Mouse (Mus musculus) kidney, postnatal 25 days (tissue): ENCODE results near the gene Fus.

ENCODE experiments used
- DNase-seq, 2 experiments: peaks; one replicate each; pipeline ENCODE4 v3.0.0; 2021; ENCODE audit warnings: mixed read lengths in 2 of 2

Fus gene

DNA sequence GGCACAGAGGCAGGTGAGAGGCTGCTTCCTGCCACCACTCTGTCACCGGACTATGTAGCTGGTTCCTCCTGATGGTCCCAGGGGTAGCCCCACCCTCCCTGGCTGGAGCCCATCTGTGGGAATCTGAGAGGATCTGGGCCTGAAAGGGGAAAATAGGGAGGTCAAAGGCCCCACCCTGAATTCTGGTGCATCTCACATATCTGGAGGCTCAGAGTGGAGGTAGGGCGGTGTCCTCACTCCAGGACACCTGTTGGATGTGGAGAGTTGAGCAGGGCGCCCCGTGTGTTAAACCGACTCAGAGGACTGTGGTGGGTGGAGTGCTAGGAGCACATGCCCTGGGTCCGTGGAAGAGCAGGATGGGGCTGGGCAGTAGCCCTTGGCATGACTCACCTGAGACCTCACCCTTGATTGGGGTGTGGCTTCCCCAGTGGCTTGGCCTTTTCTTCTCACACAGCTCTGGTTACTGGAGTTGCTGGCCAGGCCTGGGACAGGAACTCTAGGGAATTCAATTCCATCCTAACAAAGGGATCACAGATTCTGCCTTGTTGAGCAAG lies 20.7 kb upstream of the Fus start, which contains the start of gene Prss36:
TSS of gene Prss36 (minus strand) at position 256 of the 554 bp plus-strand sequence.
- no peak for DNase-seq

DNA sequence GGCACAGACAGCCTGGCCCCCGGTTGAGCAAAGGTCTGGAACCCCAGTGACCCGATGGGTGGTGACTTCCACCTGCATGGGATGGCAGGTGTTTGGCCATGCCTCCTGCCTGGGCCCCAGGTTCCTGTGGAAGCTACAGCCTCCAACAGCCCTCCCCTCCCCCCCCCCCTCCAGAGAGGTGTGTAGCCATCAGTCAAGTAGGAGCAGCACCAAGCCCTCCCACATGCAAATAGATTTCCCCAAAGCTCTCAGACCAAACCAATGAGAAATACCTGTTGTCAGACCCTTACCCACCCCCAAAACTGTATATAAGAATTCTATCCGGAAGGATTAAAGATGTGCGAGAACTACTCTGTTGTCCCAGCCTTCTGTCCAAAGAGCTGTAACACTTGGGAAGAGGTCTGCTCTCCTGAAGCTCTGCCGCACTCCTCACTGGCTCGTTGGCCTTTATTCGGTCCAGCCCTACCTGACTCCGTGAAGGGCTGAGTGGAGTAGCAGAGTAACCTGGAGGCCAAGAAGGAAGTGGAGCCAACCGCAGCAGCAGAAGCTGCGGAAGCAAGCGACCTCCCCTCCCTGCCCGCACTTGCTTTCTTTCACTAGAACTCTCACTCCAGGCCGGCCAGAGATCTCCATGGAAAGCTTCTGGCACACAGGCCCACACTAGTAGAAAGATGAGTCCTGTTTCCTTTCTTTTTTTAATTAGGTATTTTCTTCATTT lies 14.2 kb upstream of the Fus start:
- DNase-seq, result no peak

DNA sequence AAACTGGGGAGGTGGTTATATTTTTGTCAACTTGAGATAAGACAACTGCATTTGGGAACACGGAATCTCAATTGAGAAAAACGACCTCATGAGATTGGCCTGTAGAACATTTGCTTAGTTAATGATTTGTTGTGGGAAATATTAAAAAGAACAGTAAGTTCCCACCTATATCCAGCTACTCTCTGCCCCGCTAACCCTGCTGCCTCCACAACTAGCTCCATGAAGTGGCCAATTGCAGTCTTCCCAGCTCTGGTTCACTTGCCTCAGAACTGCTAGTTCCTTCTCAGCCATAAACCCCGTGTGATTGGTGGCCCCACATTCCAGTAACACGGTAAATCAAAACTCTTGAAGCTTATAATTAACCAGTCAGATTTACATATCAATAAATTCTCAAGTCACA lies 7.9 kb upstream of the Fus start:
- peak in 1 of 2 experiments; percentile 83 for DNase-seq

DNA sequence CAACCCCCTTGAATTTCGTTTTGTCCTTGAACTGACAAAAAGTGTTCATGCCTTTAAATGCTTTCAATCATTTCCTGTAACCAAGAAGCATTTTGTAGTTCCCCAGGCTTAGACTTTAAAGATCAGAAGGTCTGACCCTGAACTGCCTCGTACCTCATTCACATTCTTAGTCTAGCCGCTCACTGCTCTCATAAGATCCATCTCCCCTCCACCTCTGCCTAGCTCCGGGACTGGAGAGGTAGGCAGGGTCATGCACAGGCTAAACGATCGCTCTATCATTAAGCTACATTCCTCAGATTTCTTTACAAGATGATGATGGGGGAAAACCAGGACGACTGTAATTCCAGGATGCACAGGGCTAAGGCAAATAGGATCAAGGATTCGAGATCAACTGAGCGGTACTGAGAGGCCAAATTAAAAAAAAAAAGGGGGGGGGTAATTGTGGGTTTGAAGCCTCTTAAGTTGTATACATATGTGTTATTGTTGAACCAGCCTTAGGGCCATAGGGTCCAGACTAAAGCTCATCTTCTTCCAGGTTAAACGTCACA lies 812 bp upstream of the Fus start:
- DNase-seq, result no peak

DNA sequence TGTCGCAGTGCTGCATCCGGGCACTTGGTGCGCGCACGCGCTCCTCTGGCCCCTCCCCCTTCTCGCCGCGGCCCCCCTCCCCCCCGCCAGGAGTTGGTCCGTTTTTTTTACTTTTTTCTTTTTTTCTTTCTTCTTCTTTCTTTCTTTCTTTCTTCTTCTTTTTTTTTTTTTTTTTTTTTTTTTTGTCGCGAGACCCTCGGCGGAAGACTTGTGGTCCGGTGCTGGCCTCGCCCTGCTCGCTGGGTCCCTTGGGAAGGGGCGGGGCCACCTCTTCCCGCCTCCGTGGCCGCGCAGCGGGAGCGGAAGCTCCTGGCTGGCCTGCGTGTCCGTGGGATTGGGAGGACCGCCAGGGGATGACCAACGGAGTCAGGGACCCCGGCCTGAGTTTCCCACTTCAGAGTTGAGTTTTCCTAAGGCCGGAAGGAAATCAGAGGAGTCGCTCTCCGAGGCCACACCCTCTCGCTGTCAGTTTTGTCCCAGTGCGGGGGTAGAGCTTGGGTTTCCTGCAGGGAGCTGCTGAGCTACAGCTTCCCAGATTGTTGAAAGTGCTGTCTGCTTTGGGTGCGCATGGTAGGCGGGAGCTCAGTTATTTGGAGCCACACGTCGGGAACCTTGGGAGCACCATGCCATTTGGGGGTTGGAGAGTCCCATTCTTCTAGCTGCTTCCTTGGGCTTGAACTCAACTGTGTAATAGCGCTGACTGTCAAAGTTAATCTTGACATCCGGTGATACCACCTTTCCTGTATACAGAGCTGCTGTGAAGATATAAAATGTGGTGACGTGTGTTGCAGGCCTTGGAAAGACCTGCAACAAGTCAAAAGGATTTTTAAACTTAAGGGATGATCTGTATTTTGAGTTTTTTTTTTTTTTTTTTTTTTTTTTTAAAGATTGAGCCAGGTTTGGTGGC lies 918 bp downstream of the Fus start:
- DNase-seq, result peak; percentile 85 to 91

DNA sequence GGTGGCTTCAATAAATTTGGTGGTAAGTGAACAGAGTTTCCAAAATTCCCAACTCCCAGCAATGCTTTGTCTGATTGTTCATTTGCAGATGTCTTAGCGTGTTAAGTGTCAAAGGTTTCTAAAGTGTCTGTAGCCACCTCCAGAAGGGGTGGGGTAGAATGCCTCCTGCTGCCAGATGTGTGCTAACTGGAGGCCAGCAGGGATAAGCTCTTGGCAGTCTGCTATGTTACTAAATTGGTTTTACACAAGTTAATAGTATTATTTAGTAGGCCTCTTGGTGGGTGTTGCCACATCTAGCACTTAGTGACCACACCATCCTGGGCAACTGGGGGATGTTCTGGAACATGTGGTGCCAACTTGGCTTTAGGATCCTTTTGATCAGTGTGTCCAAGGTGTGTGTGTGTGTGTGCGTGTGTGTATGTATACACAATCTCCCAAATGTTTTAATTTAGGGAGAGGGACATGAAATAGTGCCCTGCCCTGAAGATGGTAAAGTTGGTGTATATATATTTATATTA lies 7.2 kb downstream of the Fus start:
- DNase-seq, result no peak

DNA sequence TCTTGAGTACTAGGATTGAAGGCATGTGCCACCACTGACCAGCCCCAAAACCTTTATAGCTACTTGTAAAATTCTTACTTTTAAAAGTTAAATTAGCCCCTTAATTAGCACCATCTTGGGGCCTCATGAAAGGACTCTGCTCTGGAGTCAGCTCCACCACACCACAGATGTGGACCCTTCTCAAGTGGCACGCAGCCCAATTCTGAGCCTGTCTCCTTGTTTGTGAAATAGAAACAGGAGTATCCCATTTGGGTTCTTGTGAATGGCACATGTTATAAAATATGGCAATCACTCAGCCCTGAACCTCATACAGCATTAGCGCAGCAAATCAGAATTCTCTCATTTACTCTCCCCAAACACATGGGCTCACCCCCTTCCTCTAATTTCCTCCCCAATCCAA lies 11.6 kb downstream of the Fus start:
- DNase-seq, result no peak

DNA sequence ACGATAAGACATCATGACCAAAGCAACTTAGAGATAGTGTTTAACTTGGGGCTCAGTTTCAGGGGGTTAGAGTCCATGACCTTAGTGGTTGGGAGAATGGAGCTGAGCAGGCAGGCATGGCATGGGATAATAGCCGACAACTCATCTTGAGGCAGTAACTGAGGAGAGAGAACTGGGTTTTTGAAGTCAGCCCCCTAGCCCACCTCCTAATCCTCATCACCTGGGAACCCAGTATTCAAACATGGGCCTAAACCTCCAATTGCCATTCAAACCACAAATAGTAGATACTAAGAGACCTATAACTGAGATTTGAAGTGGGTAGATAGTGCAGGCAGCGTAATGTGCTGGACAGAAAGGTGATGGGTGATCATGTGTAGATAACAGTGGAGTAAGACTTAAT lies 13.3 kb downstream of the Fus start:
- no peak for DNase-seq

DNA sequence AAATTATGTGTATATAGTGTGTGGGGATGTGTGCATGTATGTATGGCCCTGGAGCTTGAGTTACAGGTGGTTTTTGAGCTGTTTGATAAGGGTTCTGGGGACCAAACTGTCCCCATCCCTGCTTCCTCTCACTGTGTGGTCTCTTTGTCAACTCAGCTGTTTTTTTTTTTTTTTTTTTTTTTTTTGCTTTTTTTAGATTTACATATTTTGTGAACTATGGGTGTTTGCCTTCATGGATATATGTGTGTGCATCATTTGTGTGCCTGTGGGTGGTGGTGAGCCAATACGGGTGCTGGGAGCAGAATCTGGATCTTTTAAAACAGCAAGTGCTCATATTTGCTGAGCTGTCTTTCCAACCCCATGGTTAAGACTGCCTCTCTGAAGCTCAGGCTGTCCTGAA lies 21.6 kb downstream of the Fus start:
- DNase-seq, result no peak

DNA sequence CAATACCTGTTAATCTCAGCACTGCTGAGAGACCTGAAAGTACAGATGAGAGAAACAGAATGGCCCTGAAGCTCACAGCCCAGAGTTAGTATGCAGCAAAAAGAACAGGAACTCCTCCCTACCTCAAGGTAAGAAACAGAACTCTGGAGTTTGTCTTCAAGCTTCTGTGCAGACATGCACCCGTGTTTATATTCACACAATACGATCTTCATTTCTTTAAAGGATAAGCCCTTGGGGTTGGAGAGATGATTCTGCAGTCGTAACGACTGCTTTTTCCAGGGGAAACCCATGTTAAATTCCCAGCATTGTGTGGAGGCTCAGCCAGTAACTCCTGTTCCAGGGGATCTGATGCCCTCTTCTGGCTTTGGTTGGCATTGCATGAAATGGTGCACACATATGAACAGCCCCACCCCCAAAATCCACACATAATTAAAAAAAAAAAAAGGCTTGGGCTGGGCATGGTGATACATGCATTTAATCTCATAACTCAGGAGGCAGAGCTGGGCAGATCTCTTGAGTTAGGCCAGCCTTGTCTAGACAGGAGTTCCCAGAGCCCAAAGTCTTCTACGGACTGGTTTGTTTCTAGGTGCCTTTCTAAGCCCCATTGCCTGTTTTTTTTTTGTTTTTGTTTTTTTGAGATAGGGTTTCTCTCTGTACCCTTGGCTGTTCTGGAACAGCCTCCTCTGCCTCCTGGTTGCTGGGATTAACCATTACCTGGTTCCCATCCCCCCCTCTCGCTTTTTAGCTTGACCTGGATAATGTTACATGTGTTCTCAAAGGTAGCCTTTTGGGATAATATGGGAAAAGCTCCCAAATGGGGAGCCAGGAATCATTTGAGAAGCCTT lies 24.6 kb downstream of the Fus start:
- peak; percentile 79 to 90 for DNase-seq

DNA sequence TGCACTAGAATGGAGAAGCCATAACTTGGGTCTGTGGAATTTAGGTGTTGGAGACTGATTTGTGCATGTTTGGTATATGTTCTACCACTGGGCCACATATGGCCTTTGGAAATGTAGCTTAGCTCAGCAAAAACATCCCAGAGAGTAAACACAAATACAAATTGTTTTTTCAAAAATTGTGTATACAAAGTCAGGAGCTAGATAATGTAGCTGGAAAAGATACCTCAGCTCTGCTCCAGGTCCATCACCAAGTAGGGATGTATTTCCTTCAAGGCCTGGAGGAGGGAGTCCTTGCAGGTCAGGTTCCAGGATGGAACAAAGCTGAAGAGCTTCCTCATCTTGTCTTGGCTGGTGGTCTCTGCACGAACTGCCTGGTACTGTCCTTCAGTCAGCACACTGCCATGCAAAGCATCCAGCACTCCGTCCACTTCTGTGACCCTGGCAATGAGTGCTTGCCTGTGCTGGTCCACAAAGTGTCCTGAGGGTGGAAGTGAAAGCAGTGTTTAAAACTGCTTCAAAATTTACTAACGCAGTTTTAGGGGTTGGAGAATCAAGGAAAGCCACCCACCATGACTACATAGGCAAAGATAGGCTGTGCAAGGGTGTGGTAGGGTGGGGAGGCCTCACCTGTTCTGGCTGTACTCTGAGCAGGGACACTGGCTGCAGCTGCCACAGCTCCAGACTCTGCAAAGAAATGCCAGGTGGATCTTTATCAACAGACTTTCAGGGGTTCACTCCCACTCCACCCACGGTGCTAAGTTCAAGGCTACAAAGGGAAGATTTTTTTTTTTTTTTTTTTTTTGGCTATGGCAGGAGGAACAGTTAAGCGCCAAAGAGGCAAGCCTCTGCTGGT lies 25.5 kb downstream of the Fus start:
- DNase-seq, result no peak

DNA sequence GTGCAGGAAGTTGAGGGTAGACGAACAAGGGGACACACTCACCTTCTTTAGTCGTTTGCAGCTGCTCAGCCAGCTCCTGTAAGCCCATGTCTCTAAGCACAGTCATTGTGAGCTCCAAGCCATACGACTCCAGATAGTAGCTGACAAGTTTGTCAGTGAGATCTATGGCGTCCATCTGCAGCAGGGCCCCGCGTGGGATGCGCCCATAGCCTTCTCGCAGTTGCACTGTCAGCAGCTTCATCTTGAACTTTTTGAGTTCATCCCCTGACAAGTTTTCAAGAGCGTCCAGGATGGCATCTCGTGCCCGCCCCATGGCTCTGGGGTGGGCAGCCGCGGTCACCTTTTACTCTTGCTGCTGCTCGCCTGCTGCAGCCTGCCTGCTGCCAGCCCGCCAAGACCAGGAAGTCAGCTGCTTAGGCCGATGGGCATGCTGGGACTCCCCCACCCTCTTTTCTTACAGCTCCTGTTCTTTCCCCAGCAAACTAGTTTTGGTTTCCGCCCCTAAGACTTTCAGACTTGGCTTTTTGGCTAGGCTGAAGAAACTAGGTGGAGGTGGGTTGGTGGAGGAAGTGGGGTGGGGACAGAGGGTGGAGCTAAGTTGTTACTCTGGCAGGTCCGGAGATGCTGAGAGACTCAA lies 26.2 kb downstream of the Fus start, which contains the start of gene Pycard:
TSS of gene Pycard (minus strand) at position 527 of the 637 bp plus-strand sequence.
- DNase-seq, result peak; percentile 61 to 83

DNA sequence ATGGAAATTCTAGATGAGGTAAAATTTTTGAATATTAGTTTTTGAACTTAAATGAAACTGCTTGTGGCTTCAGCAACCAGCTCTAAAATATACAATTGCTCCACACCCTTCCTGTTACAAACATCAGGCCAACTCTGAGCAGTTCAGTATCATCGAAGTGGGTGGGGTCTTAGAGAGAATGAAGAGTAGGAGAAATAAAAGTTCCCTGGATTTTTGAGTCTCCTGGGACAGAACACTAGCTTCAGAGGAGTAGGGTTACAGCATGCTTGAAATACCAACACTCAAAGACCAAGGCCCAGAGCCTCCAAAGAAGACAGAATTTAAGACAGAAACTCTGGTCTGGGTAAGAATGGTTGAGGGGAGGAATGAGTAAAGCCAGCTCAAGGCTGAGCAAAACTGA lies 32.2 kb downstream of the Fus start:
- no peak for DNase-seq

DNA sequence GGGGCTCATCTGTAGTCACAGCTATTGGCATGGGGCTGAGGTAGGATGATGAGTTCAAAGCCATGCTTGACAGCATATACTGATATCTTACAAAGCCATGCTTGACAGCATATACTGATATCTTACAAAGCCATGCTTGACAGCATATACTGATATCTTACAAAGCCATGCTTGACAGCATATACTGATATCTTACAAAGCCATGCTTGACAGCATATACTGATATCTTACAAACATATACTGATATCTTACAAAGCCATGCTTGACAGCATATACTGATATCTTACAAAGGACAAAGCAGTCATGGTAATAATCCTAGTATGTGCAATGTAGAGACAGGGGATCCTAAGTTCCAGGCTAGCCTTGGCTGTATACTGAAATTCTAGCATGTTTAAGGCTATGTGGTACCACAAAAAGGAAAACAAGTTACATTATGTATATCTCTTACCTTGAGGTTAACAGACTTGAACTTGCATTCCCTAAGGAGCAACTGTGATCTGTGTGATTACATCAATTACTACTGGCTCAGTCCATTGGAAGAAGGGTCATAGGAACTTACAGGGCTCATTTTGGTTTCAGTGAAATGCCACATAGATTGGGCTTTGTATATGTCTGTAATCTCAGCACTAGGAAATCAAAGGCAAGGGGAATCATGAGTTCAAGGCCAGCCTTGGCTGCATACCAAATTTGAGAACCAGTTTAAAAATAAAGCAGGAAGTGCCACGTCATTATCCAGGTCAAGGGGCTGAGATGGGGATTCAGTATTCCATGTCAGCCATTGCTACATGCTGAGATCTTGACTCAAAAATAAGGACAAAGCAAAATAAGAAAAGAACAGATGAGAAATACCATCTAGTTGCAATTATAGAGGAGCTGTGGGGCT lies 33.1 kb downstream of the Fus start:
- no peak for DNase-seq

DNA sequence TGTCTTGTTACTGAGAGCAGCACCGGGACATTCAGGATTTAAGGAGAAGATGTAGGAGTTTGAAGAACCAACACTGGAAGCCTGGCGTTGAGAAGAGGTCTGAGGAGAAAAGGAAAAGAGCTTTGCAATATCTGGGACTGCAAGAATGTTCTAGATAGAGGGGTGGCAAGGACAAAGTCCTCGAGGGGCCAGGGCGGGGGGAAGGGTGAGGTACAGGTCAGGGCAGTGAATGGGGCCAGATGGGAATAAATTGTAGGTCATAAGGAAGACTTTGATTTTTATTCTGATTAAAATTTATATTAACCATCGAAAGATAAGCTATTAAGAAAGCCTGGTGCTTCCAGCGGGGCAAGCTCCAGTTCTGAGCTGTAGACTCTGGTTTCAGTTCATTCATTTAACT lies 35.8 kb downstream of the Fus start:
- DNase-seq, result no peak

DNA sequence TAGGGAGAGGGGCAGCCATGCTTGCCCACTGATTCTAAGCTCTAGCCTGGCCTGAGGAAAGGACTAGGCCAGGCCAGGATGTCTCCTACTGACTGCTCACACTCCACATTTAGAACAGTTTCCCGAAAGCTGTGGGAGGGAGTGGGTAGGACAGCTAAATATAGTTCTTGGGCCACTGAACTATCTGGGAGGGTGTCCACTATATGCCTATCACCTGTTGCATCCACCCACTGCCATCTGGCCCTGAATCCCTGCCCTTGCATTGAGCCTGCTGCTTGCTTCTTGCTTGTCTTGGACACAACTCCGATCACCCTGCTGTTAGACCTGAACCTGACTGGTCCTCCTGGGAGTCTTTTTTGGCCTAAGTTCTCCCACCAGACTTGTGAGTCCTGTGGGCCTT lies 36.4 kb downstream of the Fus start, which contains the start of gene Trim72:
TSS of gene Trim72 (plus strand) at position 262 of the 400 bp plus-strand sequence.
- DNase-seq, result no peak

DNA sequence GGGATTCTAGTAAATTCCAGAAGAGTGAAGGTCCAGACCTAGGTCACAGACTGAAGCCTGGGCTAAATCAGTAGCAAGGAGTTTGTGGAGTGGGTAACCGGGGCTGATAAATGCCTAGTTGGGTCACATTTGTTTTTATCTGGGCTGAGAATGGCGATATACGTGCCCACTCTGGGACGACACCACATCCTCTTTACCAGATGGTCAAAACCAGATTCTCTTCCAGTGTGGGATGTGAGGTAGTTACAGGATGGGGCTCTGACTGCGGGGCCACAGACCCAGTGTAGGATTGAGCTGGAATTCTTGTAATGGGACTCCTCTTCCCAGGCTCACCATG lies 36.9 kb downstream of the Fus start:
- no peak for DNase-seq

DNA sequence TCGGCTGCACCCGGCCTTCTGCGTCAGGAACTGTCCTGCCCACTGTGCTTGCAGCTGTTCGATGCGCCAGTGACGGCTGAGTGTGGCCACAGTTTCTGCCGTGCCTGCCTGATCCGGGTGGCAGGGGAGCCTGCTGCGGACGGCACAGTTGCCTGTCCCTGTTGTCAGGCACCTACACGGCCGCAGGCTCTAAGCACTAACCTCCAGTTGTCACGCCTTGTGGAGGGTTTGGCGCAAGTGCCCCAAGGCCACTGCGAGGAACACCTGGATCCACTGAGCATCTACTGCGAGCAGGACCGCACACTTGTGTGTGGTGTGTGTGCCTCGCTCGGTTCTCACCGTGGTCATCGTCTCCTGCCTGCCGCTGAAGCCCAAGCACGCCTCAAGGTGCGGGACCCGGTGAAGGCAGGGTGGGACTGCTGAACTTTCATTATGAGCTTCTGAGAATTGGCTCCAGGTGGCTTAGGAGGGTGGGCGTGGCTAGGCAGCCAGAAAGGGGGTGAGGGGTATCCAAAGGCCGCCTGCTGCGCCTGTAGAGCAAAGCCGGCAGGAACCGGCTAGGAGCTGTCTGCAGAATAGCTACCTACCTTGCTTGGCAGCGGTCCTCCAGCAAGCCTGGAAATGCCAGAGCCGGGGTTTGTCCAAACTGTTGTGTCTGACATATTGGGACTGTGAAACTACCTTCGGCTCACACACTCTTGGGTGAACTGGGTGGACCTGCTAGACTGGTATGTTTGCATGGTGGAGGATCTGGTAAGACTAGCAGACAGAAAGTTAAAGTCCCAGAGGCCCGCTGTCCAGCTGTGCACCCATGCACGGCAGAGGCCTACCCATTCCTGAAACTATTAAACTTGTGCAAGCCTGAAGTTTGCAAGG lies 37.5 kb downstream of the Fus start:
- DNase-seq, result peak; percentile 85 to 95

DNA sequence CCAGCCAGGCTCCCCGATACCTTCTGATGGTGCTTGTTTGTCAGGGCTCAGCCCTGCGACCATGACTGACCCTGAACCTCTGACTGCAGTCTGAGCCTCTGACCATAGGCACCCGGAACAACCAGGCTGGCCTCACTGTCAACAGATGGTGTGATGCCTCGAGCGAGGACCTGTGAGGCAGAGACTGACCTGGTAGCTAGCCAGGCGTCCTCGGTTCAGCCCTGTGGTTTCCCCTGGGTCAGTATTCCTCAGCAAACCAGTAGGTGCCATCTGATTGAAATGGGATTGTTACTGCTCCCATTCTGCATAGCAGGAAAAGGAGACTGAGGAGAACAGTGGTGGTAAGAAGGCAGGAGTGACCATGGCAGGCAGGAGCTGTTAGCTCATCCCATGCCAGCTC lies 38.9 kb downstream of the Fus start:
- DNase-seq, result no peak
